Mouse (Mus musculus): Measurements from ENCODE around the gene Mast3.

The Mast3 gene

GRCm38 (mm10) chr8:70802786-70803510 is 1.9 kb downstream of the Mast3 start:
- no peak for DNase-seq (ENCODE audit: low read depth)

GRCm38 (mm10) chr8:70801830-70802229 is 3.0 kb downstream of the Mast3 start:
- no peak for DNase-seq (ENCODE audit: low read depth)

- no peak for DNase-seq (ENCODE audit: low read depth)
These were observed 3.7 kb downstream of the Mast3 start for GRCm38 (mm10) chr8:70801156-70801555.

GRCm38 (mm10) chr8:70800648-70801047 is 4.2 kb downstream of the Mast3 start:
- no peak for DNase-seq (ENCODE audit: low read depth)

- DNase-seq (ENCODE audit: low read depth): no peak
These were observed 6.6 kb downstream of the Mast3 start for GRCm38 (mm10) chr8:70798281-70798680.

GRCm38 (mm10) chr8:70797081-70798070 is 7.5 kb downstream of the Mast3 start:
- peak; percentile 93 for DNase-seq (ENCODE audit: low read depth)

GRCm38 (mm10) chr8:70796403-70797080 is 8.3 kb downstream of the Mast3 start:
- DNase-seq (ENCODE audit: low read depth): no peak

GRCm38 (mm10) chr8:70795370-70795769 is 9.5 kb downstream of the Mast3 start:
- no peak for DNase-seq (ENCODE audit: low read depth)

- no peak for DNase-seq (ENCODE audit: low read depth)
These were observed 10.6 kb downstream of the Mast3 start for GRCm38 (mm10) chr8:70794215-70794614.

- DNase-seq (ENCODE audit: low read depth): peak; percentile 53
These were observed 12.2 kb downstream of the Mast3 start for GRCm38 (mm10) chr8:70792700-70793099.

- DNase-seq (ENCODE audit: low read depth): peak; percentile 91
These were observed 12.7 kb downstream of the Mast3 start for GRCm38 (mm10) chr8:70791975-70792691.

GRCm38 (mm10) chr8:70791294-70791701 is 13.6 kb downstream of the Mast3 start:
- no peak for DNase-seq (ENCODE audit: low read depth)

- no peak for DNase-seq (ENCODE audit: low read depth)
These were observed 14.0 kb downstream of the Mast3 start for GRCm38 (mm10) chr8:70790846-70791245.

- DNase-seq (ENCODE audit: low read depth): no peak
These were observed 15.8 kb downstream of the Mast3 start for GRCm38 (mm10) chr8:70789046-70789445.

GRCm38 (mm10) chr8:70787941-70788667 is 16.8 kb downstream of the Mast3 start:
- DNase-seq (ENCODE audit: low read depth): no peak

- no peak for DNase-seq (ENCODE audit: low read depth)
These were observed 17.8 kb downstream of the Mast3 start for GRCm38 (mm10) chr8:70787051-70787445.

- DNase-seq (ENCODE audit: low read depth): no peak
These were observed 18.4 kb downstream of the Mast3 start for GRCm38 (mm10) chr8:70786291-70787050.

GRCm38 (mm10) chr8:70780093-70780492 is 24.8 kb downstream of the Mast3 start:
- no peak for DNase-seq (ENCODE audit: low read depth)

- peak; percentile 94 for DNase-seq (ENCODE audit: low read depth)
These were observed 28.1 kb downstream of the Mast3 start, which contains the start of gene Pik3r2 for GRCm38 (mm10) chr8:70776496-70777444. TSS of gene Pik3r2 (minus strand) at chr8:70776713.
